Mouse (Mus musculus): Measurements from ENCODE around the gene Lamtor3.

GRCm38 (mm10) chr3:137968820-137969486 is 50.6 kb downstream of the Lamtor3 start:
- TF ChIP-seq CTCF (IDR thresholded peaks at IDR 0.05; ENCODE audit: low read depth) (no peak), EP300 (IDR thresholded peaks at IDR 0.05; ENCODE audit: low read depth) (peak; percentile 87)
